Mouse (Mus musculus): ENCODE results near the gene Ints2. TPM values are rescaled to one million over a fixed set of nuclear protein-coding genes. Genes with fewer than 3 reads are reported as not detected.
"Not testable (repeated sequence)": the region's sequence is repeated elsewhere in the genome, so short reads cannot be mapped to it uniquely, and the experiment has no call there.

Ints2 gene
- total RNA-seq (2015; ENCODE audit: low replicate concordance): 5.4 and 6.3 TPM in 2 replicates
- total RNA-seq (2017; ENCODE audit: low replicate concordance): 16.2 and 19.4 TPM in 2 replicates

DNA sequence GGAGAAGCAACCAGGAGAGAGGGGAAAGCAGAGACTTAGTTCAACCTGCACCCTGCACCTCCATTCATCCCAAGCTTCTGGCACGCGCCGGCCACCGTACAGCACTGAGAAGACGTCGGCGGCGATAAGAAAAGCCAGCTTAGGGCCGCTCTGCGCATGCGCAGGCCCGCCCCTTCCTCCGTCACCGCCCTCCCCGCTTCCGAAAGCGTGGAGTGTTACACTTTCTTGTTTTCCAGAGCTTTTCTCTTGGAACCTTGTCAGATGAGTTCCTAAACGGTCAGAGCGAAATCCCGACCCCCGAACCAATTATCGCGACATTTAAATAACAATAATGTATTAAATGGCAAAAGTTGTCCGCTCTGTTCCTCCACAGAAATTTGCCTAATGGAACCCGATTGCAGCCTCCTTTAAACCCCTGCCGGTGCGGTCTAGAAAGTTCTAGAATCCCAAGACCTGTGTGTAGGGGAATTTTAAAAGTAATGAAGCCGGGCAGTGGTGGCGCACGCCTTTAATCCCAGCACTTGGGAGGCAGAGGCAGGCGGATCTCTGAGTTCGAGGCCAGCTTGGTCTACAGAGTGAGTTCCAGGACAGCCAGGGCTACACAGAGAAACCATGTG is at the start of gene Ints2:
Gene Ints2, minus strand, starts transcription at position 116 of the 617 bp plus-strand sequence.
- ATAC-seq (replicated peaks; ENCODE audit: low FRiP score, poor library complexity, severe bottlenecking): peak; percentile 96

DNA sequence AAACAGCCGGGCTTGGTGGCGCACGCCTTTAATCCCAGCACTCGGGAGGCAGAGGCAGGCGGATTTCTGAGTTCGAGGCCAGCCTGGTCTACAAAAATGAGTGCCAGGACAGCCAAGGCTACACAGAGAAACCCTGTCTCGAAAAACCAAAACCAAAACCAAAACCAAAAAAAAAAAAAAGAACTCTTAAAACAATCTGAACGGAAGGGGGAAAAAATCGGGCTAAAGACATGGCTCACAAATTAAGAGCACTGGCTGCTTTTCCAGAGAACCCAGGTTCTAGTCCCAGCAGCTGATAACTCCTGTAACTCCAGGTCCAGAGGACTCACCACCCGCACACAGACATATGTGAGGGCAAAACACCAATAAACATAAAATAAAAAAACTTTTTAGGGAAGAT is 34.8 kb upstream of the Ints2 start:
- not testable (repeated sequence) for ATAC-seq (replicated peaks; ENCODE audit: low FRiP score, poor library complexity, severe bottlenecking)

DNA sequence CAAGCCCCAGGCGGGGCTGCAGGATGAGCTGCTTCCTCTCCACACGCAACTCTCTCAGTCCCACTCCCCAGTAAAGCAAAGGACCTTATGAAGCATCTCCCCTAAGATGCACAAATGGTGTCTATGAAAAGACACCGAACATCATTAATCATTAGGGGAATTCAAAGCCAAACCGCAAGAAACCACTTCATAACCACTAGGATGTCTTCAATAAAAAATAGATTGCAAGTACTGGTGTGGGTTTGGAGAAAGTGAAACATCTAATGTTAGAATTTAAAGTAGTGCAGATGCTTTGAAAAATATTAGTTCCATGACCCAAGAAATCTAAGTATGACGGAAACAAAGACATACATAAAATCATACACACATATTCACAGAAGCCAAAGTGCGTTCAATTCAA is 34.3 kb upstream of the Ints2 start:
- no peak for ATAC-seq (replicated peaks; ENCODE audit: low FRiP score, poor library complexity, severe bottlenecking)

DNA sequence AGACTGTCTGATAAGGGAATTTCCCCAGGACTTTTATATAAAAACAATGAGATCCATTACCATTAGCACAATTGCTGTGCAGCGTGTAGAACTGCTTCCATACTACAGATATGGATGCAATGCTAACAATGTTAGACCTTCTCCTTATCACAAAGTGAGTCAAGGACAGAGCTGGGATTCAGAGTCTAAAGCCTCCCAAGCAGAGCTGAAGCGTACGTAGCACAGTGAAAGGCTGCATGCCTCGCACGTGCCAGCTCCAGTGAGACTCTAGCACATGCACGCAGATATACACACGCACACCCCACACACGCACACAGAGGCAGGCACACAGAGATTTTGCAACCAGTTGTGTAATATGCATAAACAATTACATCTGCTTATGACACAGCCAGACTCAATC is 28.4 kb upstream of the Ints2 start:
- ATAC-seq (replicated peaks; ENCODE audit: low FRiP score, poor library complexity, severe bottlenecking): no peak

DNA sequence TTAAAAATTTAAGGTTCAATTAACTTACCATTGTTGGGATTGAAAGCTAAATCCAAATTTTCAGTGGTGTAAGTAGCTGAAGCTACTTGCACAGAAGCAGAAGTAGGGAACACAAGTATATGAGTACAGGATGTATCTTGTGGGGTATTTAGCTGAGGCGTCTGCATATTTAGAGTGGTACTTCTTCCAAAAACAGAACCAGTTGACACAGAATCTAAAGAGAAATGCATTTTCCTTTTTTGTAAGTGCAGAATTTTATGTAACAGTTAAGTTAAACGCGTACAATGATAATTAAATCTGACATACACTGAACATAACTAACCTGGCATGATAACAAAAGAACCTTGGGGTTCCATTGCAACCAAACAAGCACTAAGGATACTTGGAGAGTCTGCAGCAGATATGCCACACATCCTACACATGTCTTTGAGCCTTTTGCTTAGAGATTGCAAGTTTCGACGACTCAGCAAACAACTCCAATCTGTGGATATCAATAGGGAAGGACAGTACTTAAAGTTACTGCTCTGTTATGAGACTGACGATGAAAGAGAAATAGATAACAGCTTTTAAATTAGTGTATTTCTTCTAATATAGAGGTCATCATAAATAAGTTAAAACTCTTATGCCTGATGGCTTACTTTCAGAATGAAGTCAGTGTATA is 21.2 kb upstream of the Ints2 start:
- ATAC-seq (replicated peaks; ENCODE audit: low FRiP score, poor library complexity, severe bottlenecking): no peak

DNA sequence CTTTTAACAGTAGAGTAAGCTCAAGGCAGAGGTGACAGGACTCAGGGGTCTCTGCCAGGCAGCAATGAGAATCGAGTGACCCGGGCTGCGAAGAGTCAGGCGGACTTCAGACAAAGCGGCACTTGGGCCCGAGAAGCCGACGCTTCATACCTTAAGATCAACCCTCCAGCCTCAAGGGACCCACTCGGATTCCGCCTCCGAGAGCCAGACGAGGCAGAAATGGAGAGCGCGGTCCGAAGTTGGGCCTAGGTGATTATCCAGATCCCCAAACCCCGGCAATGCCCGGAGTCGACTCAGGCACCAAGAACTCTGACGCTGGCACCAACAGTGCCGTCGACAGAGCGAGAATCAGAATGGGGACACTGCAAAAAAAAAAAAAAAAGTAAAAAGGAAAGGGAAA is 321 bp downstream of the Ints2 start:
- ATAC-seq (replicated peaks; ENCODE audit: low FRiP score, poor library complexity, severe bottlenecking): peak; percentile 85

DNA sequence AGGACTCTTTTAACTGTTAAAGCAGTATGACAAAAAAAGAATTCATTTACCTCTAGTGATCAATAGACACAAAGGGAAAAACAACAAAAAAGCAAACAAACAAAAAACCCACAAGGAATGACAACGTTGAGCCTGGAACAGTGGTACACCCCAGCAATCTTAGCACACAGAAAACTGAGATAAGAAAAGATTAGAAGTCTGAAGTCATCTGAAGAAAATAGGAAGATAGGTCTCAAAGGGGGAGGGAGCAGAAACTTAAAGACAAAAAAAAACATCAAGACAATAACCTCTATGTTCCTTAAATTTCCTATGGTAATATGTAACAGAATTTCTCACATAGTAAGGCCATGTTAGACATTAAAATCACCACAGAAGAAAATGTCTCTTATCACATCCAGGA is 4.0 kb downstream of the Ints2 start:
- ATAC-seq (replicated peaks; ENCODE audit: low FRiP score, poor library complexity, severe bottlenecking): no peak

DNA sequence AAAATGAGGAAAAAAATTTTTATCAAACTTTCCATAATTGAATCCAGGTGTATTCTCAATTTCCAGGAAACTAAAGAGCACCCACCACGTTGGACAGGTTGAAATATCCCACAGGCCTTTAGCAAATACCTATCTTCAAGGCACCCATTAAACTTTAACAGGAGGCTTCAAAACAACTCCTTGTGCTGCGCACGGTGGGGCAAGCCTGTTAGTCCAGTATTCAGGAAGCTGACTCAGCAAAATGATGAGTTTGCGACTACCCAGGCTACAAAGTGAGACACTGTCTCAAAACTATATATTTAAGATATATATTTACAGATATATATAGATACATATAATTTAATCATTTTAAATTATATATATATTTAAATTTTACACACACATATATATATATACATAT is 24.9 kb downstream of the Ints2 start:
- no peak for ATAC-seq (replicated peaks; ENCODE audit: low FRiP score, poor library complexity, severe bottlenecking)

DNA sequence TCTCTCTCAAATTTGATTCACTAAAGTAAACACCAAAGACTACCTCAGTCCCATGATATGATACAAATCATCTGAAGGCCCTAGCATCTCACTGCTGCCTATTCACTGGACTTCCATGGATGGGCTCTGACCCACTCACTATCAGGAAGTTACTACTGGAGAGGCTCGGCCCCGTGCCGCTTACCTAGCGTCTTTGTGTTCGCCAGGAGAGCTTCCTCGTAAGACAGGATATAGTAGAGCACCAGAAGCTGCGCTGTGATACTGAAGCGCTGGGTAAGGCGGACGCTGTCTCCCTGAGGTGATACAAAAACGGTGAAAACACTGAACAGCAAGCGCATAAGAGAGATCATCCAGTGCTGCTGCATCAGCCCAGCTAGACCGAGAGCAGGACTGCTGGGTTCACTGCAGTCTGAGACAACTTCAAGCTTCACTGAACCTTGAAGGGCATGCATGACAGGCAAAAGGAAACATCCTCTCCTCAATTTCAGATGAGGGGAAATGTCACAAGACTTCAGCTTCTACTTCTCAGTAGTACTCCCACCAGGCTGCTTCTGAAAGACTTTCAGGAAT is 25.5 kb downstream of the Ints2 start:
- no peak for ATAC-seq (replicated peaks; ENCODE audit: low FRiP score, poor library complexity, severe bottlenecking)

DNA sequence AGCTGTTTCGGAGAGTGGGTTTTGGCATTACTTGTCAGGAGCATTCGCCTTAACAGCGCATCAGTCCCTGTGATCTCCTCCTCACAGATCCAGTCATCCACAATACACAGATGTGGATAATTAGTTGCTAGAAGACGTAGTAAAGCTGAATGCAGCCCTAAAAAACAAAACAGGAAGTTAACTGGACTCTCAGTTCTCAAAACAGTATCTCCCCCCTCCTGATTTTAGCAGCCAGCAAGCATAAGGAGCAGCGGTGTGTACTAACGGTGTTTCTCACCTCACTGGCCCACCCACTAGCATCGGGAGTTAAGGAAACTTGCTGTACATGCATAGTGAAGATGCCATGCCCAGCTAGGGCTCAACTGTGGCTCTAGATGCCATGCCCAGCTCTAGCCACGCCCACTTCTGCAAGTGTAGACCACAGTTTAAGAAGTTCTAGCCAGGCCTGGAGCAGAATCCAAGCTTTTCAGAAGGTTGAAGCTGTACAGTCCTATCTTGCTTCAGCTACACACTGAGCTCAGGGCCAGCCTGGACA is 30.7 kb downstream of the Ints2 start:
- no peak for ATAC-seq (replicated peaks; ENCODE audit: low FRiP score, poor library complexity, severe bottlenecking)

DNA sequence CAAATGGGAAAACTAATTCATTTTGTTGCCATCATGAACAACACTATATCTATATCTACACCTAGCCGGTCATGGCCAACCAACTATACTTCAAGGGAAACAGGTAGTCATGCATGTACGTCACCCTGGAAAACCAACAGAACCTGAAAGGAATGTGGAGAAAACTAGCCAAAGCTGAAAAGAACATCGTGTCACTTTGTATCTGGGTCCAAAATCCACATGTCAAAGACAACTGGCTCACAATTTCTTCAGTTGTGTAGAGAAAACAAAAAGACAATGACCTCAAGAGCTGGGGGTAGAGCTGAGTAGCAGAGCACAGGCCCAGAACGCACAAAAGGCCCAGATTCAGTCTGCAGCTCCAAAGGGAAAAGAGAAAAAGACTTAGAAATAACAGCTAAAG is 31.6 kb downstream of the Ints2 start:
- no peak for ATAC-seq (replicated peaks; ENCODE audit: low FRiP score, poor library complexity, severe bottlenecking)

DNA sequence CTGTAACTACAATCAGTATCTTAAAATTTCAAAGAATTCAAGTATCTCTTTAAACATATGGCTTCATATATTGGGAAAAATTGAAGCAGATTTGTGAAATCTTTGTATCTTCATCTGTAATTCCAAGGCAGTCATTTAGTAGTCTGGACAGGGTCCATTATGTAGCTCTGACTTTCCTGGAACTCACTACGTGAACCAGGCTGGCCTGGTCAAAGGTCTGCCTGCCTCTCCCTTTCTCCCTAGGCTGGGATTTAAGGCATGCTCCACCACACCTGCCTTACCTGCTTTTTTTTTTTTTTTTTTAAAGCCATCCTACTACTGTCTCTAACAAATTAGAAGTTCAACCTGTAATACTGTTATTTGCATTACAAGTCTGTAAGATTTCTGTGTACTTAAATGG is 45.6 kb downstream of the Ints2 start:
- no peak for ATAC-seq (replicated peaks; ENCODE audit: low FRiP score, poor library complexity, severe bottlenecking)

DNA sequence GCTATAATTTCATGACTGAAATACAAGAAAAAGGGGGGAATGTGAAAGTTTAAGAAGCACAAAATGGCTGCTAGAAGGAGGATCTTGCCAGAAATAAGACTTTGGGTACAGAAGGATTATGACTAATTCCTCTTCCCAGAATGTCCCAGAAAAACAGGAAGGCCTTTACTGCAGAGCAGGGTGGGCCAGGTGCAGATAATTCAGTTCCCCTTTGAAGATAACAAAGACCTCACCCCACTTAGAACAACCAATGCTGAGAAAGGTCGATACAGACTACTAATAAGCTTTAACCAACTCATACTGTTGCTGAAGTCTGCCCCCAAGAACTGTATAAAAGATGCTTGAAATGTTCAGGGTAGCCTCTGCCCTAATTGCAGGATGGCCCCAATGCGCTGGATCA is 48.3 kb downstream of the Ints2 start:
- ATAC-seq (replicated peaks; ENCODE audit: low FRiP score, poor library complexity, severe bottlenecking): no peak

DNA sequence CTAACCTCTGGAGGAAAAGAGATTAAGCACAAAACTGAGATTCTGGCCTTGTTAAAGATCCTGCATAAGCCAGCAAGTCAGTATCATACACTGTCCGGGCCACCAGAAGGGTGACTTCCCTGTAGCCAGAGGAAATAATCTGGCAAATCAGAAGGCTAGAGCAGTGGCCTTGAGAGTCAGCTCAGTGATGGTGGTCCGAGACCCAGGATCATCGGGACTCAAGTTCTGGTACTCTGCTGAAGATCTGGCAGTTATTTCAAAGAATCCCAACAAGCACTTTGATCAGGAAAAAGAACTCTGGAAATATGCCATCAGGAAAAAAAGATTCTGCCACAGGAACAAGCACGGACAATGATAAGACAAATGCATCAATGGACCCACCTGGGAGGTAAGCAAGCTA is 51.5 kb downstream of the Ints2 start:
- no peak for ATAC-seq (replicated peaks; ENCODE audit: low FRiP score, poor library complexity, severe bottlenecking)

DNA sequence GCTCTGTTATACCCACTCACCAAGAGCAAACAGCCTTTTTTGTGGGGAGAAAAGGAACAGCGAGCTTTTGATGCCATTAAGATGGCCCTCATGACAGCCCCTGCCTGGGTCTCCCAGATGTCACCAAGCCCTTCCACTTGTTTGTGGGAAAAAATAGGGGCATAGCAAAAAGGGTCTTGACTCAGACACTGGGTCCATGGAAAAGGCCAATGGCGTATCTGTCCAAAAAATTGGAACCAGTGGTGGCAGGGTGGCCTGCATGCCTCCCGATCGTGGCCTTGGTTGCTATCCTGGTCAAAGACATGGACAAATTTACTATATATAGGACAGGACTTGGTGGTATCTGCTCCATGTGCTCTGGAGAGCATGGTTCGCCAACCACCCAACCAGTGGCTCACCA is 52.3 kb downstream of the Ints2 start:
- no peak for ATAC-seq (replicated peaks; ENCODE audit: low FRiP score, poor library complexity, severe bottlenecking)

DNA sequence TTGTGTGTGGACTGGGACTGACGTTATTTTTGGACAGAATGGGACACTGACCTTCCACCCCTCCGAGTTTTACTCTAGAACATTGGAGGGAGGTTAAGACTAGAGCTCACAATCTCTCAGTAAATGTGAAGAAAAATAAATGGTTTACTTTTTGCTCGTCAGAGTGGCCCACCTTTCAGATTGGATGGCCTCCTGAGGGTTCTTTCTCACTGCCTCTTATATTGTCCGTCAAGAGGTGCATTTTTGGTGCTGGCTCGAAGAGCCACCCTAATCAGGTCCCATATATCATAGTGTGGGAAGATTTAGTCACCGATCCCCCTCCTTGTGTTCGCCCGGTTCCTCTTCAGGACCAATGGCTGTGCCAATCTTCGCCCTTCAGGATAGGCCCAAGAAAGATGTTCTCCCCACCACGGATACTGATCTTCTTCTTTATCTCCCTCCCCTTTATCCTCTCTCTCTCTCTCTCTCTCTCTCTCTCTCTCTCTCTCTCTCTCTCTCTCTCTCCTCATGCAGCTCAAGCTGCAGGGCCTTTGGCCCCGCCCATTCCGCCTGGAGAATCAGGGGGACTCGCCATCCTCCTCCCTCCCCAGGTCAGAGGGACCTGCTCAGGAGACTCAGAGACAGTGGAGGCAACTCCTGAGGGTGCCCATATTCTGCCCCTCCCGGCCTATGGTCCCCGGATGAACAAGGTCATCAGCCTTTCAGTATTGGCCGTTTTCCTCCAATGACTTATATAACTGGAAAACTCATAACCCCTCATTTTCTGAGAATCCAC is 55.3 kb downstream of the Ints2 start:
- ATAC-seq (replicated peaks; ENCODE audit: low FRiP score, poor library complexity, severe bottlenecking): peak; percentile 45; the same call in 1 of the 2 replicates

DNA sequence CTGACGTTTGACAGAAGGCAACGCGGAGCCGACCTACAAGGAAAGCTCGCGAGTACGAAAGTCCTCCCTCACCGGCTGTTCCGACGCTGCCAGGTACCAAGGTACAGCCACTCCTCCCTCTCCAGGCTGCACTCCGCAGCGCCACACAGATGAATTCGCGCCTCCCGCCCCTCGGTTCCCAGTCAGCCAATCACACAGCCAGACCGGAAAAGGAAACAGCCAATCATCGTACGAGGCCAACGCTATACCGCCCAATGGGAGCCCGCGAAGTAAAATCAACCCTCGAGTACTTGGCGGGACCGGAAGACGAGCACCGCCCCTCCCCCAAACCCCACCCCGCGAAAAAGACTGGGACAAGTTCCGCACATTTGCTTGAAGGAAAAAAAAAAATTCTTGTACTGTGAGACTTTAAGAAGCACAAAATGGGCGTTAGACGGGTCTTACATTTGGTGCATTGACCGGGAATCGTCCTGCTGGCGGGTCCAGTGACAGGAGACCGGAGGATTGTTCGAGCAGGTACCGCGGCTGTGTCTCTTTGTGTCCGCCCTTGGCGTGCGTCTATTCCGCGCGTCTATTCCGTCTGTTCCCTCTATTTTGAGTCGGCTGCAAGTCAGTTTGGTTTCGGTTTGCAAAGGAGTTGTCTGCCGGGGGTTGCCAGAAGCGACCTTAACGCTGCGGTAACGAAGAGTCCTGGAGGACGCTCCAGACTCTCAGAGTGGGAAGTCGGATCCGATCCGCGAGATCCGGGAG is 56.2 kb downstream of the Ints2 start, which contains the start of gene Brip1:
Gene Brip1, minus strand, starts transcription at position 157 of the 750 bp plus-strand sequence.
- ATAC-seq (replicated peaks; ENCODE audit: low FRiP score, poor library complexity, severe bottlenecking): peak; percentile 98

DNA sequence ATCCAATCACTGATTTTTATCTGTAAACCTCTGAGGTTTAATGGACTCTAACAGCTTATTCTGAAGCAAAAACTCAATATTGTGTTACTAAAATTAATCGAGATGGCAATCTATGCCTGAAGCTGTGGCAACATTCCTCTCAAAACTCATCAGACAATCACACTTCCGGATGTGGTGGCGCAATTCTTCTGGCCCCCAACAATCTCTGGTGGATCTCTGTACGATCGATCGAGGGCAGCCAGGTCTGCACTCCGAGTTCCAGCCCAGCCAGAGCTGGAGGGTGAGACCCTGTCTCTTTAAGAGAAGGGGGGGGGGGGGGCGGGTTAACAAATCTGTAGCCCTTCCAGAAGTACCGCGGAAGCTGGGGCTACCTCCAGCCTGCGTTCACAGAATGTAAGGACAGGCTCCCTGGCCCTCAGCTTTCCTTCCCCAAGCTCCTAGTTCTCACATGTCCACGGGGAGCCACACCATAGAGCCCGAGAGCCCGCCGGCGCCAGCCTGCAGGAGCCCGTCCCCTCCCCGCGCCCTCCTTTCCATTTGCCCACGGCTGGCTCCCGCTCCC is 56.8 kb downstream of the Ints2 start:
- ATAC-seq (replicated peaks; ENCODE audit: low FRiP score, poor library complexity, severe bottlenecking): peak; percentile 64

DNA sequence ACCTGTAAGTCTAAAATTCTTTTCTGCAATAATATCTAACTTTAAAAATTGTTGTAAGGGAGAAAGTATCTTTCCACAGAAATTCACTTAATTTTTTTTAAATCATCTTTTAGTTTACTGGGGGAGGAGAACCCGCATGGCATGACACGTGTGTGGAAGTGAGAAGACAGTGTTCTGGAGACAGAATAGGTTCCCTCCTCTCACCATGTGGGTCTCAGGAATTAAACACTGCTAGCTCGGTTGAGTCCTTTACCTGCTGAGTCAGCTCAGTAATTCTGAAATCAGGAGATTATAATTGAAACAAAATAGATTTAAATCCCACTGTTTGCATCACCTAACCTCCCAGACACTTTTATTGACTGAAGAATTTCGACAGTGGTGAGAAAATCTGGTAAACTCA is 57.6 kb downstream of the Ints2 start:
- ATAC-seq (replicated peaks; ENCODE audit: low FRiP score, poor library complexity, severe bottlenecking): no peak

Measured in erythroid progenitor cell, adult 5-6 weeks (primary cell).